In the genomic region with DNA sequence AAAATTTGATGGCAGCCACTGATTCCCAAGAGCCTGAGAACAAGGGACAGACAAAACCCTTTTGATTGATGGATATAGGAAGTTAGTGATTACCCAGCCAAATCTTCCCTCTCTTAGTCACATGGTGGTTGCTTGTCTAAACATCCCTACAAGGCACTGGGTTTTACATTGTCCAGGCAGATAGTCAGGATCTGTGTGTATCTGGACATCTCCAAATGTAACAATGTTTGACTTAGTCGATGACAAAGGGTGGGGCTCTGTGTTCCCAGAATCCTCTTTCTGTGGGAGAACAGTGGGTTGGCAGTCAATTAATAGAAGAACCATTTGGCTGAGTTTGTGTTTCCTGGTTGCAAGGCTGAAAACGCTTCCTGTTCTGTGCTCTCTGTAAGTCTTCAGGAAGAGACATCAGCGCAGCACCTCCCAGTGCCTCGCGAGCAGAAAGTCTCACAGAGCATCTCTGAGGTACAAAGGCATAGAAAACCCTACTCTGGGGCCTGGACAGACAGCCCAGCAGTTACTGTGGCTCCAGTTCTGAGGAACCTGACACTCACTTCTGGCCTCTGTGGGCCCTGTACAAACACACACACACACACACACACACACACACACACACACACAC, we compare ENCODE assay signal across 18 mouse cellular contexts. TPM values are rescaled to one million over a fixed set of nuclear protein-coding genes. Genes with fewer than 3 reads are reported as not detected.
DNase-seq lines count a peak whose midpoint lies in the region; ATAC-seq and TF ChIP-seq lines count a peak whose summit lies in the region.
"Had no signal": no experiment of that assay in that cellular context is flagged by ENCODE, and none has a peak within 500 bp of the region (broad histone marks: within the 10 kb centered on the region; RNA-seq: fewer than 3 reads in every experiment).

No protein-coding gene starts in this region.

- 71% methylated on average over 5 of the region's 5 CpGs for WGBS in hindbrain, postnatal 0 days
- 79% methylated on average over 5 of the region's 5 CpGs for whole genome bisulfite sequencing in hindbrain, embryonic 12.5 days

- no peak for TF ChIP-seq CTCF in hindbrain, postnatal 0 days (IDR thresholded peaks at IDR 0.05; ENCODE audit: low read depth)

- no peak overlapping the region for H3K4me3 ChIP-seq in hindbrain, postnatal 0 days (ENCODE audit: low read length)
- no peak overlapping the region for H3K4me3 ChIP-seq in hindbrain, embryonic 12.5 days
- H3K4me3 ChIP-seq: embryonic facial prominence, embryonic 13.5 days; heart, embryonic 10.5 days; hindbrain, embryonic 15.5 days had no signal

- no peak for DNase-seq in hindbrain, postnatal 0 days (ENCODE audit: low spot score)
- DNase-seq in 3T3-L1 (ENCODE audit: low read depth, low spot score) (peak; percentile 49), ZHBTc4 (ENCODE audit: low read depth, low spot score) (peak; percentile 19)
- DNase-seq in lung, postnatal 36 days: peak; percentile 49
- DNase-seq in B cell, adult 2 months: no peak
- no peak for DNase-seq in frontal cortex, postnatal 14 days (ENCODE audit: low spot score in 2 of 2)
- DNase-seq in layer of hippocampus, adult 9-11 months: no peak
- DNase-seq: adrenal gland, adult 8-10 months; left cerebral cortex, postnatal 4 days had no signal

- no peaks in the 10 kb centered on the region for H3K36me3 ChIP-seq in hindbrain, postnatal 0 days (ENCODE audit: insufficient read depth, low read length)
- H3K36me3 ChIP-seq in hindbrain, embryonic 12.5 days: no peaks in the 10 kb centered on the region
- H3K36me3 ChIP-seq: embryonic facial prominence, embryonic 13.5 days; heart, embryonic 10.5 days; hindbrain, embryonic 15.5 days had no signal

- no peaks in the 10 kb centered on the region for H3K9me3 ChIP-seq in hindbrain, postnatal 0 days (ENCODE audit: low read length)
- H3K9me3 ChIP-seq in hindbrain, embryonic 12.5 days (replicated peaks): no peaks in the 10 kb centered on the region
- H3K9me3 ChIP-seq: embryonic facial prominence, embryonic 13.5 days; heart, embryonic 10.5 days; hindbrain, embryonic 15.5 days had no signal

- ATAC-seq in hindbrain, postnatal 0 days: peak; percentile 8; the same call in 1 of the 2 replicates
- ATAC-seq in hindbrain, embryonic 12.5 days (ENCODE audit: low FRiP score): no peak
- ATAC-seq: Patski had no signal

- H3K4me1 ChIP-seq in hindbrain, postnatal 0 days (ENCODE audit: insufficient read depth, low read length): no peaks in the 10 kb centered on the region
- H3K4me1 ChIP-seq in hindbrain, embryonic 12.5 days: no peaks in the 10 kb centered on the region
- H3K4me1 ChIP-seq: embryonic facial prominence, embryonic 13.5 days; hindbrain, embryonic 15.5 days had no signal

- H3K9ac ChIP-seq in hindbrain, postnatal 0 days (replicated peaks; ENCODE audit: low read length): no peak overlapping the region
- no peak overlapping the region for H3K9ac ChIP-seq in hindbrain, embryonic 12.5 days
- H3K9ac ChIP-seq: embryonic facial prominence, embryonic 13.5 days; hindbrain, embryonic 15.5 days; liver, embryonic 14.5 days had no signal

- no peaks in the 10 kb centered on the region for H3K27me3 ChIP-seq in hindbrain, postnatal 0 days (ENCODE audit: insufficient read depth, low read length)
- H3K27me3 ChIP-seq in hindbrain, embryonic 12.5 days: 0 out of 2 replicates have a peak, but pooled peaks cover 3% of the 10 kb centered on the region
- H3K27me3 ChIP-seq: hindbrain, embryonic 15.5 days; Patski had no signal

- H3K27ac ChIP-seq in hindbrain, postnatal 0 days: no peak overlapping the region
- H3K27ac ChIP-seq in hindbrain, embryonic 12.5 days: no peak overlapping the region
- H3K27ac ChIP-seq: embryonic facial prominence, embryonic 13.5 days; heart, embryonic 10.5 days; hindbrain, embryonic 15.5 days; liver, embryonic 14.5 days had no signal

- no peak overlapping the region for H3K4me2 ChIP-seq in hindbrain, postnatal 0 days (ENCODE audit: low read depth, low read length)
- H3K4me2 ChIP-seq in hindbrain, embryonic 12.5 days (replicated peaks): no peak overlapping the region
- H3K4me2 ChIP-seq: embryonic facial prominence, embryonic 13.5 days; hindbrain, embryonic 15.5 days had no signal

RNA-seq across cellular contexts. Expression of gene U90926, which starts 19.8 kb away (rescaled TPM):
- total RNA-seq in hindbrain, postnatal 0 days (2014; rRNA removed): not detected in 2 replicates
- polyA plus RNA-seq in hindbrain, postnatal 0 days (2015; fragmentation: Nextera tagmentation; extraction: Ambion mirVana): not detected in 2 replicates
- not detected in 2 replicates for polyA plus RNA-seq in hindbrain, embryonic 12.5 days (2016; fragmentation: Nextera tagmentation; extraction: Ambion mirVana)
- total RNA-seq: adrenal gland, adult 8-10 months; layer of hippocampus, adult 8-10 months; left cerebral cortex, postnatal 4 days; megakaryocyte-erythroid progenitor cell, adult 5-6 weeks had no signal
- polyA plus RNA-seq: embryonic facial prominence, embryonic 13.5 days; forebrain, embryonic 11.5 days; heart, embryonic 10.5 days; hindbrain, embryonic 15.5 days; liver, embryonic 14.5 days had no signal

RNA-seq across cellular contexts. Expression of gene Ppef2, which starts 21.0 kb away (rescaled TPM):
- total RNA-seq in hindbrain, postnatal 0 days (2014; rRNA removed): 1.5 and 3.5 TPM in 2 replicates
- 0.35 and 0.43 TPM in 2 replicates for polyA plus RNA-seq in hindbrain, postnatal 0 days (2015; fragmentation: Nextera tagmentation; extraction: Ambion mirVana)
- polyA plus RNA-seq in hindbrain, embryonic 12.5 days (2016; fragmentation: Nextera tagmentation; extraction: Ambion mirVana): 0.36 and 0.53 TPM in 2 replicates
- total RNA-seq: megakaryocyte-erythroid progenitor cell, adult 5-6 weeks had no signal
- polyA plus RNA-seq: forebrain, embryonic 11.5 days had no signal

RNA-seq across cellular contexts. Expression of gene Naaa, which starts 42.9 kb away (rescaled TPM):
- 28.9 and 44.9 TPM in 2 replicates for total RNA-seq in hindbrain, postnatal 0 days (2014; rRNA removed)
- polyA plus RNA-seq in hindbrain, postnatal 0 days (2015; fragmentation: Nextera tagmentation; extraction: Ambion mirVana): 29.1 TPM in 2 replicates
- polyA plus RNA-seq in hindbrain, embryonic 12.5 days (2016; fragmentation: Nextera tagmentation; extraction: Ambion mirVana): 8.2 and 9.5 TPM in 2 replicates

Comparison
In these comparisons a context has a peak if more than half of its experiments do, and no peak if none do; other contexts are left out.
1. DNase-seq: peak in 3T3-L1 (single experiment), ZHBTc4 (single experiment) and lung, postnatal 36 days (single experiment); none in hindbrain, postnatal 0 days (single experiment), B cell, adult 2 months (0 of 2), frontal cortex, postnatal 14 days (0 of 2) and layer of hippocampus, adult 9-11 months (single experiment).